Mouse (Mus musculus) monocyte, adult 2 months (primary cell): ENCODE results near the gene Arxes1.
"Not testable (repeated sequence)": the region's sequence is repeated elsewhere in the genome, so short reads cannot be mapped to it uniquely, and the experiment has no call there.

ENCODE experiments used
- DNase-seq, 2 experiments: peaks; one replicate each; pipeline ENCODE4 v3.0.0; 2022; ENCODE audit warnings: low spot score in 2 of 2, low read depth in 1 of 2

Arxes1 gene

DNA sequence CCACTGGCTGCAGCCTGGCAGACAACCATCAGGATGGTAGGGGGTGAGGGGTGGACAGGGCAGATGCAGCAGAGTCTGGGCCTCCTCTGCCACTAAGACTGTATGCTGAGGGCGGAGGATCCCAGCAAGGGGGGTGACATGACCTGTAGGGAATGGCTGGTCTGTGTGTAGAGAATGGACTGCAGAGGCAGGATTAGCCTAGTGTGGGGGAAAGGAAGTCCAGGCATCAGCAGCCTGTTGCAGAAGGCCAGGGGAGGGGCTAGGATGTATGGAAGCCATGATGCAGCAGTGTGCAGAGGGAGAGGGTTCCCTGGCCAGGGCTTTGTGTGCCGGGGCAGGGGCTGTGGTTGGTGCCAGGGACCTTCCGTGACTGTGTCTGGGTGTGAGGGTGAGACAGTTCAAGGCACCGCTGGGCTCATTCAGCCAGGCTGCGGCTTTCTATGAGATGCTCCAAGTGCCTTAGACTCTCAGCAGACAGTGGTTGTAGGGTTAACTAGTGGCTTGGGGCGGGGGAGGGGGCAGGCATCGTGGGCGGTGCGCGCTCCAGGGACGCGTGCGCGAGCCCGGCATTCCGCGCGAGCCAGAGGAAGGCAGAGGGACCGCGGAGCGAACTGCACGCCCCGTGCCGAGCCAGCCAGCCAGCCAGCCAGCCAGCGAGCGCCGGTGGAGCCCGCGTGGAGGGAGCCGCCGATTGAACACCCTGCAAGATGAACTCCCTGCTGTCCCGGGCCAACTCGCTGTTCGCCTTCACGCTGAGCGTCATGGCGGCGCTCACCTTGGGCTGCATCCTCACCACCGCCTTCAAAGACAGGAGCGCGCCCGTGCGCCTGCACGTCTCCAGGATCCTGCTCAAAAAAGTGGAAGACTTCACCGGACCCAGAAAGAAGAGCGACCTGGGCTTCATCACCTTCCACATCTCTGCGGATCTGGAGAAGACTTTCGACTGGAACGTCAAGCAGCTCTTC lies at the start of gene Arxes1:
Gene Arxes1, plus strand, starts transcription at position 569 of the 965 bp plus-strand sequence.
- DNase-seq: not testable (repeated sequence)

DNA sequence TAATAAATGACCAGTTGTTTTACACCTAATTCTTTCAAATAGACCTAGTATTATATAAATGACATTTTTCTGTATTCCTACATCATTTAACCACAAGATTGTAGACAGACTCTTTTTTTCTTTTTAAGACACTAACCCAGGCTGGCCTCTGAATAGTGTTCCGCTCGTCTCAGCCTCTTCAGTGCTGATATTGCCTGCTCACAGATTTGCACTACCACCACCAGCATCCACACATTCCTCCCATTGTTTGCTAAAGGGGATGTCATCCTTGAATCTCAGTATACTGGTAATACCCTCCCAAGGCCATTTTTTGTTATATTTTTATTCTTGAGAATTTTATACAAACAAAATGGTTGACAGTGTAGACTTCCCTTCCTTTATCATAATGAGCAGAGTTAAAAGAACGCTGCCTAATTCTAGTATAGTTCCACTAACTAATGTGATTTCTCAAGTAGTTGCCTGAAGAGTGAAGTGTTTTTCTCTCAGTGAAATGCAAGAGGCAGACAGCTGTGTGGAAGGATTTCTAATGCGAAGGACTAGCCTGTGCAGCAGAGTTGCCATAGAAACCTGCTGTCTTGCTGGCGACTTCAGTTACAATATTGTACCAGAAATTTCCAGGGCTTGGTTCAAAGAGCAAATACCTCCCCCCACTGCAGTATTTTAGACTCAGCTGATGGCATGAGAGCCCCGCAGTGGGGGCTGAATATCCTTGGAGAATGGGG lies 48.5 kb upstream of the Arxes1 start:
- DNase-seq: no peak

DNA sequence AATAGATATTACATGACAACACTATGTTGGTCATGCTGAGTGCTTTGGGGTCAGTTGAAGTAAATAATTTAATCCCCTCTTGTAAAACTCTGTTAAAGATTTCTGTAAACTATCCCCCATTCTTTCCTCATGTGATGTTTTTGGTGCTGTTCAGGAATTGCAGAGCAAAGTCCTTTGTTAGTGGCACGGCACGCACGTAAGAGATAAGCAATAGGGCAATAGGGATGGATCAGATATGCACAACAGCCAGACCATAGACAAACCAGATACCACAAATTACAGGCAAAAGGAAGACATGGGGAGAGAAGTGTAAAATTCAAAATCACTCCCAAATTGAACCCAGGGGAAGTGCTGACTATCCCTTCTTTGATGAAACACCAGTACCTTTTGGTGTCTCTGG lies 46.9 kb upstream of the Arxes1 start:
- DNase-seq: no peak

DNA sequence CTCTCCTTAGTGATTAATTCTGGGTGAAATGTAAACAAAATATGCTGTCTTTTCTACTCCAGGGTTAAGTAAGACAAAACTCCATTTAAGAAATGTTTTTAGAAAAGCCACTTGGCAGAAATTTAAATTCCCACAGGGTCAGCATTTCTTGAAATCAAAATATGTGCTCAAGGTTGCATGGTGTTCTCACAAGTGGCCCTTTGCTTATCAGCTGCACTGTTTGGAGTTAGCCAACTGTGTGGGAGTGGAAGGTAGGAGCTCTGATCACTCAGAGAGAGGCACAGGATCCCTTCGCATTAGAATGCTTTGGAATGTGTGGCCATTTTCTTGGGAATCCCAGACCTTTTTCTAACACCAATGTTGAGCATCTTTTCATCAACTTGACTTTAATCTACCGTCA lies 42.5 kb upstream of the Arxes1 start:
- no peak for DNase-seq

DNA sequence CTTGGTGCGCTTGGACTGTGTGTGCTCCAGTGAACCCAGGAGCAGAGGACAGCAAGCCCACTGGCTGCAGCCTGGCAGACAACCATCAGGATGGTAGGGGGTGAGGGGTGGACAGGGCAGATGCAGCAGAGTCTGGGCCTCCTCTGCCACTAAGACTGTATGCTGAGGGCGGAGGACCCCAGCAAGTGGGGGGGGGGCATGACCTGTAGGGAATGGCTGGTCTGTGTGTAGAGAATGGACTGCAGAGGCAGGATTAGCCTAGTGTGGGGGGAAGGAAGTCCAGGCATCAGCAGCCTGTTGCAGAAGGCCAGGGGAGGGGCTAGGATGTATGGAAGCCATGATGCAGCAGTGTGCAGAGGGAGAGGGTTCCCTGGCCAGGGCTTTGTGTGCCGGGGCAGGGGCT lies 40.0 kb upstream of the Arxes1 start:
- not testable (repeated sequence) for DNase-seq

DNA sequence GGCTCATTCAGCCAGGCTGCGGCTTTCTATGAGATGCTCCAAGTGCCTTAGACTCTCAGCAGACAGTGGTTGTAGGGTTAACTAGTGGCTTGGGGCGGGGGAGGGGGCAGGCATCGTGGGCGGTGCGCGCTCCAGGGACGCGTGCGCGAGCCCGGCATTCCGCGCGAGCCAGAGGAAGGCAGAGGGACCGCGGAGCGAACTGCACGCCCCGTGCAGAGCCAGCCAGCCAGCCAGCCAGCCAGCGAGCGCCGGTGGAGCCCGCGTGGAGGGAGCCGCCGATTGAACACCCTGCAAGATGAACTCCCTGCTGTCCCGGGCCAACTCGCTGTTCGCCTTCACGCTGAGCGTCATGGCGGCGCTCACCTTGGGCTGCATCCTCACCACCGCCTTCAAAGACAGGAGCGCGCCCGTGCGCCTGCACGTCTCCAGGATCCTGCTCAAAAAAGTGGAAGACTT lies 39.5 kb upstream of the Arxes1 start, which contains the start of gene Arxes2:
Gene Arxes2, plus strand, starts transcription at position 161 of the 456 bp plus-strand sequence.
- not testable (repeated sequence) for DNase-seq

DNA sequence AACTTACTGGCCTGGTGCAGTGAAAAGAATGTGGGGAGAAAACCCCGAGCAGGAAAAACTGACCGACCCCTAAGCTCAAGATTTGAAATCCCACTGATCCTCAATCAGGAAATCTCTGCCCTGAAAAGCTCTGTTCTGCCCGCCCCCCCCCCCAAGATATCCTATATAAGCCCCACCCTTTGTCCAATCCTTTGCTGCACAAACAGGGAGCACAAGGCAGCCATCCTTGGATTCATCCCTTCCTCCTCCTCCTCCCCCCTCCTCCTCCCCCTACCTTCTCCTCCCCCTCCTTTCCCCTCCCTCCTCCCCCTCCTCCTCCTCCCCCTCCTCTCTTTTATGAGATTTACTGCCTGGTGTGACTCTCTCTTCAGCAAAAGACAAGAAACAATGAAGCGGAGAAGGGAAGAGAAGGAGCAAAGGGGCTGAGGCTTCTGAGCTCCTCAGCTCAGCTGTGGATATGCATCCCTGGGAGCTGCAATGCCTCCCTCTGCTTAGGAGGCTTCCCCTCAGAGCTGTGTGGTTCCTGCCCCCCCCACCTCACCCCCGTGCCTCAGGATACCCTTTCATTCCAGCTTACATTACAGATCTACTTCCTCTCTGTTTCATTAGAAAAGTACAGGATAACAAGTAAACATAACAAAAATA lies 25.8 kb upstream of the Arxes1 start:
- DNase-seq: no peak

DNA sequence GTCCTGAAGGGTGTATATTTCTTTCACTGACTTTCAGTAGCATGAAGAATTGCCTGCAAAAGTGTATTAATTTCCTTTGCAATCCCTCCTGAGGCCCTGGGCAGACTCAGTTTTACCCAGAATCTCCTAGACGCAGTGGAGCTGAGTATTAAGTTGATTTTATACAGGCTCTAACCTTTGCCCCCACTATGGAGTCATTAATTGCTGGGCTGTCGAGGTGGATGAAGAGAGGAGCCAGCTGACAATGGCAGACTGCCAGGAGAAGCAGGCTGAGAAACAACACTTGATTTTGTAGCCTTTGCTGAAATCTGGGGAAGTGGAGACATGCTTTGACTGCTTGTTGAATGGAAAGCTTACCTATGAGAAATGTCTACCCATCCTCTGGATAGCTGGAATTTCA lies 18.8 kb upstream of the Arxes1 start:
- no peak for DNase-seq

DNA sequence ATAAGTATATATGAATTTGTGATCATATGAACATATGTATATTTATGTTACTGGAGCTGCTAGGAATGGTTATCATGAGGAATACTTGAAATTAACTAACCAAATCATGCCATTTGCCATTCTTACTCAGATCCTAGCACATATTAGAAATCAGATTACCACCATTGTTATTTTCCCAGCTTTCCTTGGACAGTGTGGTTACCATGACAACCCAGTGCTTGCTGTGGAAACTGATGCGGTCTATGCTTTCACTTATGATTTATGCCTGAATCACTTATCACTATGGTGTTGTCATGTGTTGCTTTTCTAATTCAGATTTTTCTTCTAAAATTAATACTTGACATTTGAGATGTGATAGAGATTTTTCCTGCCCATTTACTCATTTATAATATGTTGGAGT lies 2.8 kb upstream of the Arxes1 start:
- DNase-seq: no peak

DNA sequence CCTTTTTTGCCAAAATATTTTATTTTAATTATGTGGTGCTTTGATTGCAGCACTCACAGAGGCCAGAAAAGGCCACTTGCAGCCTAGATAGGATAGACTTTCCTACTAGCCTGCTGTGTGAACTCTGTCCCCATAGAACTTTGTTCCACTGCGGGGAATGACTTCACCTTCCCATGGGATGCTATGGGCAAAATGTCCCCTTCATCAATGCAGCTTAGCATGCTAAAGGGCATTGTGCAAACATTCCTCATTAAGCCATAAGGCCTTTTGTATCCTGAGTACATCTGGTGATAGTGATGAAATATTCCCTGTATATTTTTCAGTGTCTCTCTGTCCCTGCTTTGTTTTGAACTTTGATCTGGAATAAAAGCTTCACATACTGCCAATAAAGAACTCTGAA lies 10.6 kb downstream of the Arxes1 start:
- DNase-seq: no peak

DNA sequence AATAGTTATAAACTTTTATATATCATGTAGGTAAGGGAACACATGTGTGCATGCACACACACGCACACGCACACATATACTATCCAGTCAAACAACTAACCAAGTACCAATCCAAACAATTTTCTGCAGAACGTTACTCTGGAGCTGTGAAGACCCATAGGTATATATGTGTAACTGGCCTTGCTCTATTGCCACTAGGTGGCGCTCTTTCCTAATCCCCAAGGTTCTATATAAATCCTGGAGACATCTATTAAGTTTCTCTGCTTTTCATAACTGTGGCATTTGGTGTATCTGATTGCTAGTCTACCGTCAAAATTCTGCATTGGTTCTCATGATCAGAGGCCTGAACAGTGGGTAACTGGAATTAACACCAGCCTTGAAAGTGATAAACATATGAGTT lies 14.4 kb downstream of the Arxes1 start:
- no peak for DNase-seq

DNA sequence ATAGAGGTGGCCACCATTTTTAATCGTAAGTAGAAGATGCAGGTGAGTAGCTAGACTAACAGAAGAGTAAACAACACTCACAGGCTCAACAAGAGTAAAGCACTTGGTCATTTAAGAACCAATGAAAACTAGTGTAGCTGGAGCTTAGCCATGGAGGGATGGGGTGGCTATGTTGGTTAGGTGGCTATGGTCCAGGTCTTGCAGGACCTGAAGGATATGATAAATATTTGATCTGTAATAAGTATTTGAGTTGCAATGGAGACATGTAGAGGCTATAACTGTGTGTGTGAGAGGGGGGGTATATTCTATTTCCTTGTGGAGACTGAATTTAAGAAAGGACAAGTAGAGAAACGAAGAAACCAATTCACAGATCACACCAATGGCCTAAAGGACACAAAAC lies 18.1 kb downstream of the Arxes1 start:
- no peak for DNase-seq

DNA sequence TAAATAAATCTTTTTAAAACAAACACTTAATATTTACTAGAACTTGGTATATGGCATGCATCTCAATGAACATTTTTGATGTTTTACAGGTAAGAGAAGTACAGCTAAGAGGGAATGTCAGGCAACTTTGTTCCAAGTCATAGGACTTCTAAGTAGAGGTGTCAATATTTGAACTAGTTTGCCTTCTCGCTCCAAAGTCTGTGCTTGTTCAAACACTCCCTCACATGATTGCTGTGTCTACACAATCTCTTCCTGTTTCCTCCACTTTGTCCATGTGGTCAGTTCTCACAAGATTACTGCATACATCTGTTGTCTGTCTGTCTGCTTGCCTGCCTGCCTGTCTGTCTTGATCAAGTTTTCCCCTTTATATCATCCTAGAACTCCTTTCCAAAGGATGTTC lies 27.5 kb downstream of the Arxes1 start:
- DNase-seq: no peak

DNA sequence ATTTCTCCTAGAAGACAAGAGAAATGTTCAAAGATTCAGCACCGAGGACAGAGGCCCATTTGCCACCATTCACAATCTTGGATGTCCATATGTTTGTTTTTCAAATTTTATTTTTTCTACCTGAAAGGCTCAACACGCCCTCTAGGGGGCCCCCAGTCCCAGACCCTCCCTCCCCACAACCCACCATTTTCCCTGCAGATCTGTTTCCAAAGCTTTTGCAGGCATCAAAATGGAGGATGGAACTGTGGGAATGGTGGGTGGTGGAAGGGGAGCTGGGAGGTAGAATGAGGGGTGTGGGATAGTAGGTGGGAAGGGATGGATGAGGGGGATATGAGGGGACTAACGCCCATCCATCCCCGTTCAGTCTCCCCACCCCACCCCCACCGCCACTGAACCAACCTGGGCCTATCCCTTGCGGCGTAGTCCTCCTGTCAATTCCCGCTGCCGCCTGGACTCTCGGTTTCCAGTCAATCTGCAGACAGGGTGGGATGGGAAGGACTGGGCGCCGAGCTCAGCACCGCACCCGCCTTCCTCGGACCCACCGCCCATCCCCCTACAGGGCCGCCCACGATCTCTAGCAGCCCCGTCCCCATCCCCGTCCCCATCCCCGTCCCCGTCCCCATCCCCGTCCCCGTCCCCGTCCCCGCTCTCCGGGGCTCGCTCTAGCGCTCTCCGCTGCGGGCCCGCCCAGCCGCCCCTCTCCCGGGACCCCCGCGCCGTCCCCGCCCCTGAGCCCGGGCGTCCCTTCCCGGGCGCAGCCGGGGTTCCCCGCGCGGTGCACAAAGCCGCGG lies 34.2 kb downstream of the Arxes1 start:
- DNase-seq: not testable (repeated sequence)

DNA sequence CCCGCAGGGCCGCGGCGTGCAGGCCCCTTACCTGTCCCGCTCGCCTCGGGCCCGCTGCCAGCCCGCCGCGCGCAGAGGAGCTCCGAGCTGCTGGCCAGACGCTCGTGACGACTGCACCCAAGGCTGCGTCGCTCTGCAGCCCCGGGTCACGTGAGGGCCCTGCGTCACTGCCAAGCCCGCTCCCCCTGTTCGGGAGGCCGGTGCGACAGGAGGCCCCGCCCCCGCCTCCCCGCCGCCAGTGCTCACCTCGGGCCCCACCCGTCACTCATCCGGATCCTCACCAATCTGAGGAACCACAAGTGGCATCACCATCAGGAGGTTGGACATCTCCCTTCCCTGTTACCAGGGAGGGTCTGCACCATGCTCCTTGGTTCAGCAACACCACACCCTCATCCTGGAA lies 34.9 kb downstream of the Arxes1 start, which contains the start of gene Bex2:
Gene Bex2, minus strand, starts transcription at position 217 of the 400 bp plus-strand sequence.
- DNase-seq: not testable (repeated sequence)
